Mouse (Mus musculus) mouse embryonic stem cell (cell line): Measurements from ENCODE around the gene Rpl3.

ENCODE experiments used
- in situ Hi-C, 2 experiments: fragments of 300-500 bp; cut with MboI; formaldehyde crosslinking; loops; 1 replicate in 1 of 2; 3 replicates in 1 of 2; pipeline ENCODE4 v1.14.3; 2019 to 2020; ENCODE audit warnings: low sequenced_read_pairs in 2 of 2, low pct_unique_long_range_greater_than_20kb in 1 of 2, mixed read lengths in 1 of 2; ENCODE audit not compliant: unreplicated experiment in 1 of 2

Rpl3 gene

GRCm38 (mm10) chr15:80058151-80058550 is 33.5 kb downstream of the Rpl3 start:
- in situ Hi-C loops, result loop anchor here (25.0 kb wide), 2 partner anchors 271 to 296 kb away; partner anchors contain the start of gene Dnal4 (in 1 of the 2)

DNA sequence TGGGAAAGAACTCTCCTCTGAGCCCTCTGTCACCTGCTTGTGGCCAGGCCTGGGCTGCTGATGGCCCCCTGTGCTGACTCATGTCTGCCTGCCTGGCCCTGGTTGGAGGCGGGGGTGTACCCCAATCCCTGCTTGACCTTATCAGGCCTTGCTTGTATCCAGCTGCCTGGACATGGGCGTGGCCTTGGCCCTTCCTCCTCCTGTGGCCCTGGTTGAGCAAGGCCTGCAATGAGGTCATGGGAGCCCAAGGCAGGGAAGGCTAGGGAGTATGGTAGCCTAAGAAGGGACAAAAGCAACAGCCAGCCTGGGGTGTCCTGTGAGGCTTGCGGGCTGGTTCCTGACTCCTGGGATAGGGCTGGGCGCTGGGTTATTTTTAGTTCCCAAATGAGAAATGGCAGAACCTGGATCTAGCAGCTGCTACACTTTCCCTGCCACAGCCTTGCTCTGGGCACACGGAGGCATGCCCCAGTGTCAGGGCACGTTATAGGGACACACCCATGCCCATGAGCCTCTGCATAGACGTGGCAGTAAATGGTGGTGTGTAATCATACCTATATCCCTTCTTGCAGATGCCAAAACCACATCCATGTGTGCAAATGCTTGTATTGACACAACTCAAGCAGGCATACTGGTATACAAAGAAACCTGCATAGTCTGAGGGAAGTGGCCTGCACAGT is 37.5 kb downstream of the Rpl3 start:
- in situ Hi-C loops, result loop anchor here (25.0 kb wide), 2 partner anchors 267 to 292 kb away; partner anchors contain the start of gene Dnal4 (in 1 of the 2)

GRCm38 (mm10) chr15:80053381-80054033 is 38.2 kb downstream of the Rpl3 start:
- in situ Hi-C loops, result loop anchor here (25.0 kb wide), 2 partner anchors 266 to 291 kb away; partner anchors contain the start of gene Dnal4 (in 1 of the 2)

DNA sequence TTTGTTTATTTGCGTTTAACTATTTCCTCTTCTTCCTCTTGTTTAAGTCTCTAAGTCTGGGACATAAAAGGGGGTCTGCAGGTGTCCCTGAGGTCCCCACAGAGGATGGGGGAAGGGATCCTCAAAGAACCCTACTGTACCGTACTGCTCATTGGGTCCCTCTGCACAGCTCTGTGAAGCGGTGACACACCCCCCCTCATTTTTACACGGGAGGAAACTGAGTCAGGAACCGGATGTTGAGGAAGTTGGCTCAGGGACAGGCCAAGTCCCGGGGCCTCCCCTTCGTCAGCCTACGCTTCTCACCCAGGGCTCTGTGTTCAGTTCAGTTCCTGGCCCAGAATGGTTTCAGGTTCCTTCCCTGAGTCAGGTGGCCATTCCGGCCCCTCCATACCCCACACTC is 39.9 kb downstream of the Rpl3 start:
- in situ Hi-C loops, result loop anchor here (25.0 kb wide), 2 partner anchors 264 to 289 kb away; partner anchors contain the start of gene Dnal4 (in 1 of the 2)

DNA sequence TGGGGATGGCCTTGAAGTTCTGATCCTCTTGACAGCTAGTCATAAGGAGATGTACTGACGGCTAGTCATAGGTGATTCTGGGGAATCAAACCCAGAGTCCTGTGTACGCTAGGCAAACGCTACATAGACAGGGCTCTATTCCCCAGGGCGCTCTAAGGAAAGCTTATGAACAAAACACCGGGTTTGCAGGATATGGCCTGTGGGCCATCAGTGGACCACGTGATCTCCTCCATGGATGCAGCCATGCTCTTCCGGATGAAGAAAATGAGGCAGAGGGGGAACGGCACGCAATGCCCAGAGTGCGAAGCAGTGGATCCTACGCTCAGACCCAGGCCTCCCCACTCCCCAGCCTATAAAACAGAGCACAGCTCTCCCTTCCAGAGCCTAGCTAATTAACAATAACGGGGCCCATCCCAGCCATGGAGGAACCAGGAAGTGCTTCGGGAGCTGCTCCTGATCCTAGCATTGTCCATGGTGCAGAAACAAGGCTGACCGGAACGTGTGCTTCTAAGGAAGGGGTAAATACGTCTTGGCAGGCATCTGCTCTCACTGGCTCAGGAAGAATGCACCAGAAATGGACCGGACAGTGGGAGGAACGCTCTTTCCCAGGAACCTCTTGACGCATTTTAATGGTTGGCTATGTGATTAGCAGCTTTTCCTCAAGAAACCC is 40.4 kb downstream of the Rpl3 start:
- in situ Hi-C loops, result loop anchor here (25.0 kb wide), 2 partner anchors 264 to 289 kb away; partner anchors contain the start of gene Dnal4 (in 1 of the 2)

- in situ Hi-C loops, result loop anchor here (25.0 kb wide), 2 partner anchors 263 to 288 kb away; partner anchors contain the start of gene Dnal4 (in 1 of the 2)
Measured at GRCm38 (mm10) chr15:80050093-80050492, 41.6 kb downstream of the Rpl3 start.

- in situ Hi-C loops, result no loop called here
Measured at GRCm38 (mm10) chr15:80047973-80048372, 43.7 kb downstream of the Rpl3 start.

DNA sequence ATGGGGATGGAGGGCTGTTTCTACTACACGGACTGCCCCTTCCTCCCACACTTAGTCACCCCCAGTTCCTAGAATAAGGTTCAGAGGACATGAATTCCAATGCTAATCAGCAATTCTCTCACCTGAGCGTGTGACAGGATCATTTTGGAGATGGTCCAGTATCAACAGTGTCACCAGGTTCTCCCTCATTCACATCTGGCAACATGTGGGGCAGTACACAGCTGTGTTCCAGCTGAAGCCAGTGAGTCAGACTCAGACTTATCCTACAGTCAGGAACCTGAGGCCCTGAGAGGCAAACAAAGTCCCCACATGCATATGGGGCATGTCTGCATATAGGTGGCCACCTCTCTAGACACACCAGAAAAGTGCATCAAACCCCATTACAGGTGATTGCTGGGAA is 44.4 kb downstream of the Rpl3 start:
- in situ Hi-C loops, result no loop called here

DNA sequence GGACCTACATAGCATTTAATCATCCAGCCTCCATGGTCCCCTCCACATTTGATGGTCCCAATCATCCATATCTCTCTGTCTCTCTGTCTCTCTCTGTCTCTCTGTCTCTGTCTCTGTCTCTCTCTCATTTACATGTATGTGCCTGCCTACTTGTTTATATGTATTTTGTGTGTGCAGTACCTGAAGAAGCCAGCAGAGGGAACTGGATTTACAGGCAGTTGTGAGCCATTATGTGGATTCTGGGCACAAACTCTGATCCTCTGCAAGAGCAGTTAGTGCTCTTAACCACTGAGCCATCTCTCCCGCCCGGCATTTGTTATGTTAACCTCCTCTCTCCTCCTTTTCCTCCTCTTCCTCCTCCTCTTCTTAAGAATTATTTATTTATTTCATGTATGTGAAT is 45.9 kb downstream of the Rpl3 start:
- in situ Hi-C loops, result no loop called here

GRCm38 (mm10) chr15:80044249-80044648 is 47.4 kb downstream of the Rpl3 start:
- in situ Hi-C loops, result no loop called here

DNA sequence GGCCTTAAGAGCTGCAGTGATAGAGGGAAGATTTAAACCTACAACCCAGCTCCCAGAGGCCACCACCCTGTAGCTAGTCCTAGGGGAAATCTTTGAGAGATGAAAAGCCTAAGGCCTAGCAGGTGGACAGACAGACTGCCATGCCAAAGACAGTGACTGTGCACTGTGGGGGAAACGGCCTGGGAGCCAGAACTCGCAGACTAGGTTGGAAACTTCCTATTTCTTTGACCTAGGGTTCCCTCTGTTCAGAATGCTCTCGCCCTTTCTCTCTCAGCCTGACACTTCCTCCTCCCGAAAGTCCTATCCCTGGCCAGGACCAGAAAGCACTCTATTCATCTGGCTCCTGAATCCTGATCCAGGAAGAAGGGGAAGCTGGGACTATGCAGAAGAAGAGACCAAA is 49.5 kb downstream of the Rpl3 start:
- in situ Hi-C loops, result no loop called here

DNA sequence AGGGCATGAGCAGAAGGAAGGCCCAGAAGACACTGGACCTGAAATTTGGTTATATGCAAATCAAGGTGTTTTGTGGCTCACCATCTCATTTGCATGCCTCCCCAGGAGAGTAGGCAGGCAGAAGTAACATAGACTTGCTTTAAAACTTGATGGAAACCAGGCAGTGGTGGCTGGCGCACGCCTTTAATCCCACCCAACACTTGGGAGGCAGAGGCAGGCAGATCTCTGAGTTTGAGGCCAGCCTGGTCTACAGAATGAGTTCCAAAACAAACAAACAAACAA is 53.6 kb downstream of the Rpl3 start:
- in situ Hi-C loops, result no loop called here

DNA sequence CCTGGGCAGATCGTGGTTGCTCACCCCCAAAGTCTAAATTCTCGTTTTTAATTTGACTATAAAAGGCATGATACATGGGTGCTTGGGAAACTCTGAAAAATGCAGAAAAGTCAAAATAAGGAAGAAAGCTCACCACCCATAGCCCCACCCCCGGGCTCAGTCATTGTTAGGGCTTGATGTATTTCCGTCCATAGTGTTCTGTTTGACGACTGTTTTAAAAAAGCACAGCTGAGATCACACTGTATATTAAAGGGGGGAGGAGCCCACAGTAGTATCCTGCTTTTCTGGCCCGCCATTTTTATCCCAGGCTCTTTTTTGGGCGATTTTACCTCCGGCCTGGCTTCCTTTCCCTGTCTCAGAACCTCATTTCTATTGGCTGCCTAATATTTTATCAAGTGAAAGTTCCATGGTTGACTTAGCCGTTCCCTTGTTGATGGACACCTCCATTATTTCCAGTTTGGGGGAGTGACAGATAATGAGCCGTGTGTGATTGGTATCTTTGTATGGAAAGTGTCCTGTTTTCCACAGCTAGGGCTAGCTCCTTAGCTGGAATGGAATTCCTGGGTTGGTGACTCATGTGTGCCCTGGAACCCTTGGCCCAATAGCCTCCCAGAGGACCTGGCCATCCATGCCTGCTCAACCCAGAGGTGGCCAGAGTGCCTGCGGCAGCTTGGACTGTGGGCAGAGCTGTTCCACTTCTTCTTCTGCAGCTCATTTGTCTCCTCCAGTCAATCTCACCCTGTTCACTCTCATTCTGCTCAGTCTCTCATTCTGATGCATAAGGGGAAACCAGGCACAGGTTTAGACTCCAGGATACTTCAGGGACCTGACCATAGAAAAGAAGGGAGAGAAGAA is 54.2 kb downstream of the Rpl3 start:
- in situ Hi-C loops, result no loop called here

DNA sequence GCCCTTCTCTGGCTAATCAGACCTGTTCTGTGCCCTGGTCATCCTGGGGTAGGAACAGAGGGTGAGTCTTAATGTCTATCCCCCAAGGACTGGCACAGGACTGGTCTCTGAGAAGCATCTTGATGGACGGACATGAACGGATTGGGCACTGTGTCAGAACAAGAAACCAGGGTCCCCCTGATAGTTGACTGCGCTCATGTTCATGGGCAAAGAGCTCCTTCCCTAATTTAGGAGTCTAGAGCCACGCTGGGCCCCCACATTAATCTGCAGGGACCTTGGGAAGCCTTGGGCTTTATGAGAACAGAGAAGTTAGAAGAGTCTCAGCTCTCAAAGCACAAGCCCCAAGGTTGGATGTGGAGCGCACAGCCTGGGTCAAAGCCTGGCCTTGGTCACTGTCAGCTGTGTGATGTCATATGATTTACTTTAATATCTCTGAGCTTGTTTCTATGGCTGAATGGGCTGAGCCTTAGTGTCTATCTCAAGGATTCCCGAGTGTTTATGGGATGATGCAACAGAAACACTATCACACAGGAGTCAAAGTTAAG is 56.3 kb downstream of the Rpl3 start:
- in situ Hi-C loops, result no loop called here

DNA sequence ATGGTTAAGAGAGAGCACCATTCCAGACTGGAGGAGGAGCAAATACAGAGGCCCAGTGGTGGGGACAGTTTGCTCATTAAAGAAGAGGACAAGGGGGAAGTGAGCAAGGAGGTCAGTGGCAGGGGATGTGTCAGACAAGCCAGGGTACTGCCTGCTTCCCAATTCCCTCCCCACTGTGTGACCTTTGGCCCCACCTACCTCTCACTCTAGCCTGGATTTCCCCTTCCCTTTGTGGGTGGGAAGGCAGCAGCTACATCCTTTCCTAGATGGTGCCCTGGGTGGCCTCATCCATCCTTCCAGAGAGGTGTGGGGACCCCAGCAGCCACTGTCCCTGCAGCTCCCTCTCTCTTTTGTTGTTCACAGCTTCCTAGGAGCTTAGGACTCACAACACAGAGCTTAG is 56.8 kb downstream of the Rpl3 start:
- in situ Hi-C loops, result no loop called here

GRCm38 (mm10) chr15:80034366-80034765 is 57.3 kb downstream of the Rpl3 start:
- in situ Hi-C loops, result no loop called here

DNA sequence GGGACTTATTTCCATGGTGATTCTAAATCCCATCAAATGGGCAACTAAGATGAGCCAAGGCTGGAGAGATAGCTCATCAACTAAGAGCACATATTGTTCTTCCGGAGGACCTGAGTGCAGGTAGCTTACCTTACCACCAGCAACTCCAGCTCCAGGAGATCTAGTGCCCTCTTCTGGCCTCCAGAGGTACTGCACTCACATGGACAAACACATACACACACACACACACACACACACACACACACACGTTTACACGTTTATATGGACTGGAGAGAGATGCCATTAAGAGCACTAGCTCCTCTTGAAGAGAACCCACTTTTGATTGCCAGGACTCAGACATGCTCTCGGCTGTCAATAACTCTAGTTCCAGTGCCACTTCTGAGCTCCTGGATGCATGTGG is 60.5 kb downstream of the Rpl3 start:
- in situ Hi-C loops, result no loop called here

DNA sequence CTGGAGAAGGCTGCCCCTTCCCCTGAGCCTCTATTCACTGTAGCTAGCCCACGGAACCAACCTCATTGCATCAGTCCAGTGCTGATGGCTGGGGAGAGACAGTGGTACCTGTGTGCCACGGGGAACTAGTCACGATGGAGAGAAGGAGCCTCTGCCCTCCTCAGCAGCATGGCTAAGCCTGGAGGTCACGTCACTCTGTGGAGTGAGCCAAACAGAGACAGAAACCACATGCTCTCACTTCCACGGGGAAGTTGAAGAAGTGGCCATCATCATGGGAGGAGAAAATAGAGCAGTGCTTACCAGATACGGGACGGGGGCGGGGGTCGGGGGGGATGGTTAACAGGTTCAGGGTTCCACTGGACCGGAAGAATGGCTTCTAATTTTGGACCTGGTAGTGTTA is 61.3 kb downstream of the Rpl3 start:
- in situ Hi-C loops, result no loop called here
